Mouse (Mus musculus) kidney, embryonic 16.5 days (tissue): ENCODE data around the gene Lime1. TPM values are rescaled to one million over a fixed set of nuclear protein-coding genes. Genes with fewer than 3 reads are reported as not detected.

ENCODE experiments used
- ATAC-seq: fragments of 200-750 bp; cut with Nextera tagmentation; 2 replicates; pipeline ENCODE4 v1.8.0; 2017; ENCODE audit warnings: moderate TSS enrichment; ENCODE audit not compliant: low FRiP score, low TSS enrichment
- H3K27ac ChIP-seq: fragments of 300-500 bp; sonication (generic); 2 replicates; pipeline ENCODE4 v1.5.1; 2014; ENCODE audit warnings: low read length
- H3K27me3 ChIP-seq: fragments of 300-500 bp; sonication (generic); 2 replicates; pipeline ENCODE4 v1.6.1; 2014; ENCODE audit warnings: low read length, control low read depth, mixed read lengths; ENCODE audit not compliant: insufficient read depth
- H3K36me3 ChIP-seq: fragments of 300-500 bp; sonication (generic); 2 replicates; pipeline ENCODE4 v1.6.1; 2014; ENCODE audit warnings: low read length, control low read depth, mixed read lengths; ENCODE audit not compliant: insufficient read depth
- H3K4me1 ChIP-seq: fragments of 300-500 bp; sonication (generic); 2 replicates; pipeline ENCODE4 v1.6.1; 2014; ENCODE audit warnings: low read length, control low read depth, mixed read lengths; ENCODE audit not compliant: insufficient read depth
- H3K4me2 ChIP-seq: fragments of 300-500 bp; sonication (generic); replicated peaks from 2 replicates; pipeline ENCODE4 v1.6.1; 2014; ENCODE audit warnings: low read depth, low read length
- H3K4me3 ChIP-seq: fragments of 300-500 bp; sonication (generic); 2 replicates; pipeline ENCODE4 v1.5.1; 2014; ENCODE audit warnings: mild to moderate bottlenecking, low read length
- H3K9ac ChIP-seq: fragments of 300-500 bp; sonication (generic); replicated peaks from 2 replicates; pipeline ENCODE4 v1.6.1; 2014; ENCODE audit warnings: low read length
- H3K9me3 ChIP-seq: fragments of 300-500 bp; sonication (generic); 2 replicates; pipeline ENCODE4 v1.6.1; 2016; ENCODE audit warnings: low read length, control low read depth
- WGBS: fragments of 180-500 bp; shearing (Covaris S2); extraction: QIAGEN DNeasy Blood & Tissue Kit; methylation state at CpG from one replicate; pipeline ENCODE4 v1.1.7; 2014; 5-methylcytosine and 5-hydroxymethylcytosine counted together
- polyA plus RNA-seq: library from polyadenylated mRNA; unstranded; fragments of >200 nt; fragmentation: Nextera tagmentation; extraction: Ambion mirVana; gene quantifications from 2 replicates; pipeline ENCODE4 v1.2.1, GENCODE M21; 2015

The Lime1 gene
- polyA plus RNA-seq, 1 experiment from 2014 or later, result 32.6 TPM

DNA sequence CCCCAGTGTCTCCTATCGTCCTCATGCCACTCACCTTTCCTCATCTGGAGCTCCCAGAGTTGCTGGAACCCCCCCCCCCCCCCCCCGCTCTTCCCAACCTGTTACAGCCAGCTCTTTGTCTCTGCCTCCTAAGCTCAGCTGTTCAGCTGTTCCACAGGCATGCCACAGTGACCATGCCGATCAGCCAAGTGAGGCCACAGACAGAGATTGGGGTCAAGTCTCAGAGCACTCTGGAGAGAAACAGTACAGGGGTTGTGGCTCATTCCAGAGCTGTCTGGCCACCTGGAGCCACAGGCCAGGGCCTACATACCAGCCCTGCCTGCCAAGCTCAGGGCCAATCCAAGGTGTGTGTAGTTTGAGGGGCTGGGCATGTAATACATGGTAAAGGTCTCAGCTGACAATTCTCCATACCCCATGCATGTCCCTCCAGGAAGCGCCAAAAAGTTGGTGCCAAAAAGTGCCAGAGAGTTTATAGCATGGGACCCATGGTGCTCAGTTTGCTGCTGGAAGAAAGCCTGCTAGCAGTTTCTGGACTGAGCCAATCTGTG is 6.9 kb downstream of the Lime1 start:
- Histone ChIP-seq H3K9me3 (no peaks in the 10 kb centered on the region), H3K4me3 (no peak overlapping the region), H3K27me3 (no peaks in the 10 kb centered on the region), H3K4me2 (no peak overlapping the region), H3K4me1 (no peaks in the 10 kb centered on the region), H3K9ac (no peak overlapping the region), H3K36me3 (peaks cover 45% of the 10 kb centered on the region), H3K27ac (no peak overlapping the region)
- WGBS, result 59% methylated on average over 3 of the region's 4 CpGs
- no peak for ATAC-seq

DNA sequence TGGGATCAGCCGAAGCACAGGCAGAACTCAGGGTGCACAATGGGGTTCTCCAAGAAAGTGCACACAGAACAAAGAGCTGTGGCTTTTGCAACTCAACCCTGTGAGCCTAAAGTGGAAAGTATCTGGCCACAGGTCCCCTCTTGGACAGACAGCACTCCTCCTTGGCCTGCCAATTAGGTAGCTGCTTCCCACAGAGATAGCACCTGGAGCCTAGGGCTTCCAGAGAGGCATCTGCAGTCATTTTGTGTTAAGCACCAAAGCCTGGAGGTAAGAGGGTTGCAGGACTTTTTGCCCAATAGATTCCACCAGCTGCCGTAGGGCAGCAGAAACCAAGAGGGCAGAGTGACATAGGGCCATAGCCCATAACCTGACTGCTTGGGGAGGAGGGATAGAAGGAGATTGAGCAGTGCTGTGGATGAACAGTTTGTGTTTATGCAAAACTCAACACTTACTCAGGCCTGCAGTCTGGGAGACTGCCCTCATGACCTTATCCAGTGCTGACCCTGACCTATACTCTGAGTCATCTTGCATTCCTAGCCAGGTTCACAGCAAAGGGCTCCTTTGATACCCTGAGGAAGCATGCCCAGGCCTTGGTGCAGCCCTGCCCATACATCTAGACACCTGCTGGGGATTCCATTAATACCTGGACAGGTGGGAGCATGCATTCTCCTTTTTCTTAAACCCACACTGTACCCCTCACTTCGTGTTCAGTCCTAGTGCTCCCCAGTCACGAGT is 10.4 kb downstream of the Lime1 start:
- no peak for ATAC-seq
- Histone ChIP-seq H3K4me2 (no peak overlapping the region), H3K27me3 (no peaks in the 10 kb centered on the region), H3K4me1 (no peaks in the 10 kb centered on the region), H3K9me3 (no peaks in the 10 kb centered on the region), H3K4me3 (no peak overlapping the region), H3K9ac (no peak overlapping the region), H3K36me3 (peaks cover 30% of the 10 kb centered on the region), H3K27ac (no peak overlapping the region)
- WGBS, result 70% methylated on average over 4 of the region's 4 CpGs

DNA sequence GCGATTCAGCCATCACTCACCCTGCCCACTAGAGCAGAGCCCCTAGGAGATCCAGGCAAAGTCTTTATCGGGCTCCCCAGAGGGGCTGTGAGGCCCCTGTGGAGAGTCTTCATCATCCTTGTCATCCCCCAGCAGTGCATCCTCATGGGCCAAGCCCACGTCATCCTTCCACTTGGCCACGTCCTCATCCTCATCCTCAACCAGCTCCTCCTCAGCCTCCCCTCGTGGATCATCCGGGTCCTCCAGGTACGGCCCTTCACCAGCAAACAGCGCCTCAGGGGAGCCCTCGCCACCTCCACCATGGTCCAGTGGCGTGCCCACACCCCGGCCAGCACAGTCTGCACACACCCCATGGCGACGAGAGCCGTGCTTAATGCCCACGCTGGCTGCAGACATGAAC is 11.1 kb downstream of the Lime1 start:
- Histone ChIP-seq H3K27me3 (no peaks in the 10 kb centered on the region), H3K27ac (no peak overlapping the region), H3K9me3 (no peaks in the 10 kb centered on the region), H3K36me3 (peaks cover 32% of the 10 kb centered on the region), H3K4me1 (no peaks in the 10 kb centered on the region), H3K9ac (no peak overlapping the region), H3K4me2 (no peak overlapping the region), H3K4me3 (no peak overlapping the region)
- ATAC-seq, result no peak
- 90% methylated on average over 15 of the region's 15 CpGs for WGBS

DNA sequence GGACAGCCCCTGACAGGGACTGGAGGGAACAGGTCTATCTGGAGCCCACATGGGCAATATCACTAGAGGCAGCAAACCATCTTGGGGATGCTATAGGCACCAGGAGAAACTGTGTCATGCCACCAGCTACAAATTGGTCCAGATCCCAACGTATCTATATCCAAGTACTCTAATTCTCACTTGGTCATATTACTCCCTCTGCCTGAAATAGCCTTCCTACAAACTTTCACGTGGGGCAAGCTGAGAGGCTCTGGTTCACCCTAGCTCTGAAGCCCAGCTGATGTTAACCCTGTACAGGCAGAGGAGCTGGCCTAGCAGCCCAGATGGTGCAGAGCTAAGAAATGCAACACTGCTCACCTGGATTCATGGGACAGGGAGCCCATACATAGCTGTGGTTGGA is 11.7 kb downstream of the Lime1 start:
- no peaks in the 10 kb centered on the region for H3K9me3 ChIP-seq
- no peaks in the 10 kb centered on the region for H3K27me3 ChIP-seq
- H3K4me3 ChIP-seq, result no peak overlapping the region
- H3K4me1 ChIP-seq, result no peaks in the 10 kb centered on the region
- no peak overlapping the region for H3K9ac ChIP-seq
- WGBS, result 74% methylated on average over 2 of the region's 2 CpGs
- ATAC-seq, result no peak
- H3K4me2 ChIP-seq, result no peak overlapping the region
- H3K36me3 ChIP-seq, result peaks cover 29% of the 10 kb centered on the region
- H3K27ac ChIP-seq, result no peak overlapping the region

DNA sequence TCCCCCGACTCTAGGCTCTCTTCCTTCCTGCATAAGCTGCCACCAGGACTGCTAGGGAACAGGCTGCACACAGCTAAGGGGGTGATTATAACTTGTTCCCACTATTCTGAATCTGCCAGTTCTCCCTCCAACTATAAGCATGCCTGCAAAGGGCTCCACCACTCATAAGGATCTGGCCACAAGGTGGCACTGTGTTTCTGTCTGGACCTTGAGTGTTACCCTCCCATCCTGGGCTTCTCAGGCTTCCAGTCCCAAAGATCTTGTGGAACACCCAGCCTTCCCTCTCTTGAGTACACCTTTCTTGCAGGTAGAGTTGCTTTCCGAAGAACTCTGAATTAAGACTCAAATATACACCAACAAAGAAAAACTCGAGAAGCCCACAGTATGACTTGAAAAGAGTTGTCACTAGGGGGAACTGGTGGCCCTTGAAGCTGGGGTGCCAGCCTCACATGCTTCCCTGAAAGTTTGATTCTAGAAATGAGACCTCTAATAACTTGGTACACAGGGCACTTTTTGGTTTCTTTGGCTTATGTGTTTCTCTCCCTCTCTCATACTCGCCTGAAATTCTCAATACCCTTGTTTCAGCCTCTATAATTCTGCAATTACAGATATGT is 12.8 kb downstream of the Lime1 start:
- ATAC-seq, result peak; percentile 80
- Histone ChIP-seq H3K4me1 (0 out of 2 replicates have a peak, but pooled peaks cover 3% of the 10 kb centered on the region), H3K9ac (no peak overlapping the region), H3K4me2 (no peak overlapping the region), H3K27ac (no peak overlapping the region), H3K27me3 (no peaks in the 10 kb centered on the region), H3K4me3 (no peak overlapping the region), H3K36me3 (peaks cover 20% of the 10 kb centered on the region), H3K9me3 (no peaks in the 10 kb centered on the region)
- 34% methylated on average over 4 of the region's 4 CpGs for WGBS

DNA sequence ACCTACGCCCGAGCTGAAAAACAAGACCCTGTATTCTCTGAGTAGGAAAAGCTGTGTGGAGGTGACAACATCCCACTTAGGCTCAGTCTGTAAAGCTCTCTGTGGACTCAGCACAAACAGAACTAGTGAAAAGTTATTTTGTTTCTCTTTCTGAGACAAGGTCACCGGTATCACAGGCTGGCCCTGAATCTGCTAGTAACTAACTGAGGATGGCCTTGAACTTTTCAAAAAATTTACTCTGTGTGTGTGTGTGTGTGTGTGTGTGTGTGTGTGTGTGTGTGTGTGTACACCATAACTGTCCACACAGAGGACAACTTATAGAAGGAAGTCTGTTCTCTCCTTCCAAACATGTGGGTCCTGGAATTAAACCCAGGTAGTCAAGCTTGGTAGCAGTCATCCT is 14.2 kb downstream of the Lime1 start:
- H3K27ac ChIP-seq, result no peak overlapping the region
- H3K4me2 ChIP-seq, result no peak overlapping the region
- no peak overlapping the region for H3K4me3 ChIP-seq
- H3K27me3 ChIP-seq, result no peaks in the 10 kb centered on the region
- H3K36me3 ChIP-seq, result peaks cover 19% of the 10 kb centered on the region
- H3K4me1 ChIP-seq, result 0 out of 2 replicates have a peak, but pooled peaks cover 3% of the 10 kb centered on the region
- H3K9ac ChIP-seq, result no peak overlapping the region
- H3K9me3 ChIP-seq, result no peaks in the 10 kb centered on the region
- no peak for ATAC-seq
- WGBS, result 90% methylated on average over 3 of the region's 3 CpGs

DNA sequence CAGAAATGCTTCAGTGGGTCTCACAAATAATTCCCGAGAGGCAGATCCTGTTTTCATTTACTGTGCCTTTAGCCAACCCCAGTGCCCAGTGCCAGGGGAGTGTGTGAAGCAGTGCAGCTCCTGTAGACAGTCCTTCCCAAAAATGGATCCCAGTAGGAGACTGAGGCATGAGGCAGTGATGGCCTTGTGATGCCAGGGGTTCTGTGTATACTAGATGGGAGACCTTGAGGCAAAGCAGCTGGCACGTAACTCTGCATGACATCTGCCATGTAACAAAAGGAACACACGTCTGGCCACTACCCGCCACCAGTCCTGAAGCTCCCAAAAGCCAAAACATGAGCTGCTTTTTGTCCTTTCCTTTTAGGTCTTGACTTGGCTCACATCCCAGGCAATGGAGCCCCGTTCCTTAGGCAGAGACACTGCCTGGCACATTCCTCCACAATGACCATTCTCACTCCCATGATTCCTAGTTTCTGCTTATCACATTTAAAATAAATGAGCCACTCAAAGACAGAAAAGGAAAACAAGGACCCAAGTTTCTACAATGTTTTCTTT is 17.4 kb downstream of the Lime1 start:
- Histone ChIP-seq H3K9ac (no peak overlapping the region), H3K4me1 (0 out of 2 replicates have a peak, but pooled peaks cover 3% of the 10 kb centered on the region), H3K4me2 (no peak overlapping the region), H3K27ac (no peak overlapping the region), H3K4me3 (no peak overlapping the region), H3K27me3 (no peaks in the 10 kb centered on the region), H3K36me3 (peaks cover 7% of the 10 kb centered on the region), H3K9me3 (no peaks in the 10 kb centered on the region)
- 66% methylated on average over 5 of the region's 5 CpGs for WGBS
- ATAC-seq, result no peak

DNA sequence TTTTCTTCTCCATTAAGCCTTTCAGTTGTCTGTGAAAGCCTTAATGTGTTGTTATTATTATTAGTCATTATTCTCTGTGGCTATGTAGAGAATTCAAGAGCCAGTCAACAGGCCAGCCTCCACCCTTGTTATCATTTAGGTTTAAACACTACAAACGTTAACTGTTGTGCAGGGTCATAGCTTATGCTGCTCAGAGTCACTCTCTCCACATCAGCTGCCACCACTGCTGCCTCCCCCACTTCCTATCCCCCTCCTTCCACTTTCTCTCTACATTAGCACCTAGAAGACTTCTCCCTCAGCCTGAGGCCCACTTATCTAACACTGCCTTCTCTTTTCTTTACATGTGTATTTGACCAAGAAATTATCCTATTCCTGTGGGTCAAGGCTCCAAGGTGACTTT is 21.6 kb downstream of the Lime1 start:
- 0 out of 2 replicates have a peak, but pooled peaks cover 3% of the 10 kb centered on the region for H3K4me1 ChIP-seq
- ATAC-seq, result no peak
- H3K4me2 ChIP-seq, result no peak overlapping the region
- H3K27ac ChIP-seq, result no peak overlapping the region
- WGBS, result 15% methylated on average over 1 of the region's 1 CpGs
- H3K36me3 ChIP-seq, result no peaks in the 10 kb centered on the region
- no peak overlapping the region for H3K9ac ChIP-seq
- H3K9me3 ChIP-seq, result no peaks in the 10 kb centered on the region
- H3K27me3 ChIP-seq, result no peaks in the 10 kb centered on the region
- H3K4me3 ChIP-seq, result no peak overlapping the region

DNA sequence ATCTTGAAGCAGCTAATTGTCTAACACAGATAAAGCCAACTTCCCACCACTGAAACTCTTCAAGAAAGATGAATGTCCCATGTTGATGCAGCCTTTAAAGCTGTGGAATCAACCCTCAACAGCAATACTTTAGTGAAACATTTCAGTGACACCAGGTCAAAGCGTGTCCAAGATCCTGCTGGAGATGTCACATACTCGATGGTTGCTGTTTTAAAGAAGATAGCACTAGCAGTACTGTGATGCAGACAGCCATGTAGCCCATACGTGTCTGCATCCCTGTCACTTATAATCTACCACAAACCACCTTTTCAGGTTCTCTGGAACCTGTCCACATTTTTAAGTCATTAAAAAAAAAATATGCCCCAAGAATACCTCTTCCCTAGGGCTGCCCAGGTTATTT is 23.8 kb downstream of the Lime1 start:
- Histone ChIP-seq H3K4me3 (no peak overlapping the region), H3K36me3 (peaks cover 6% of the 10 kb centered on the region; the same call in 1 of the 2 replicates), H3K27me3 (no peaks in the 10 kb centered on the region), H3K27ac (no peak overlapping the region), H3K9ac (no peak overlapping the region), H3K9me3 (no peaks in the 10 kb centered on the region), H3K4me1 (no peaks in the 10 kb centered on the region), H3K4me2 (no peak overlapping the region)
- no peak for ATAC-seq
- WGBS, result 86% methylated on average over 3 of the region's 3 CpGs

DNA sequence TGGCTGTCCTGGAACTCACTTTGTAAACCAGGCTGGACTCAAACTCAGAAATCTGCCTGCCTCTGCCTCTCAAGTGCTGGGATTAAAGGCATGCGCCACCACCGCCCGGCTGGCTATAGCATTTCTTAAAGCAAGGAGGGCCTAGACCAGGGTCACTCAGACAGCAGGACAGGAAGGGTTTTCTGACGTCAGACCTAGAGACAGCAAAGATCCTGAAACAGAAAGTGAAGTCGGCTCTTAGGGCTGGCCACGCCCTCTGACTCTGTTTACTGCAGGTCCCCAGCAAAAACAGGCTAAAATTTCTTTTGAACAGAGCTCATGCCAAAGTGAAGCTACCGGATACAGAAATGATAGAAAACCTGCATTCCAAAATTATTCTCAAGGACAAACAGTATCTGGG is 29.8 kb downstream of the Lime1 start:
- Histone ChIP-seq H3K4me3 (no peak overlapping the region), H3K9ac (no peak overlapping the region), H3K4me1 (no peaks in the 10 kb centered on the region), H3K36me3 (peaks cover 12% of the 10 kb centered on the region), H3K27me3 (no peaks in the 10 kb centered on the region), H3K27ac (no peak overlapping the region), H3K9me3 (no peaks in the 10 kb centered on the region), H3K4me2 (no peak overlapping the region)
- no peak for ATAC-seq
- 87% methylated on average over 7 of the region's 7 CpGs for WGBS
